Comparison of ENCODE assay signal across 12 mouse cellular contexts in genomic region chr1:25034161-25034560, GRCm38 (mm10).
DNase-seq lines count a peak whose midpoint lies in the region; ATAC-seq and TF ChIP-seq lines count a peak whose summit lies in the region.
"Had no signal": no experiment of that assay in that cellular context is flagged by ENCODE, and none has a peak within 500 bp of the region (broad histone marks: within the 10 kb centered on the region; RNA-seq: fewer than 3 reads in every experiment).

No protein-coding gene starts in this region.

- no peak for TF ChIP-seq POLR2A in lung, adult 2 months (IDR thresholded peaks at IDR 0.05; ENCODE audit: borderline replicate concordance, extremely low read depth, low read depth, low read length)

- peaks cover 11% of the 10 kb centered on the region for H3K4me1 ChIP-seq in hindbrain, embryonic 13.5 days (replicated peaks)
- H3K4me1 ChIP-seq in neural tube, embryonic 13.5 days (replicated peaks), result peaks cover 14% of the 10 kb centered on the region
- H3K4me1 ChIP-seq in lung, adult 2 months (ENCODE audit: control insufficient read depth, insufficient read depth, low read length), result no peaks in the 10 kb centered on the region
- H3K4me1 ChIP-seq: limb, embryonic 13.5 days; lung, embryonic 15.5 days had no signal

- peak overlapping the region; percentile 25; the same call in 1 of the 2 replicates for H3K4me2 ChIP-seq in hindbrain, embryonic 13.5 days
- no peak overlapping the region for H3K4me2 ChIP-seq in neural tube, embryonic 13.5 days
- H3K4me2 ChIP-seq: limb, embryonic 13.5 days; lung, embryonic 15.5 days had no signal

- DNase-seq in frontal cortex, postnatal 10 days (ENCODE audit: low spot score in 2 of 2), result no peak
- DNase-seq in cerebellum, adult 9-11 months, result peak; percentile 17
- no peak for DNase-seq in liver
- no peak for DNase-seq in lung, adult 2 months
- DNase-seq in heart, postnatal 4 days, result no peak
- DNase-seq: kidney, adult 11 months; thymus, postnatal 4 days had no signal

- no peak overlapping the region for H3K4me3 ChIP-seq in hindbrain, embryonic 13.5 days
- no peak overlapping the region for H3K4me3 ChIP-seq in neural tube, embryonic 13.5 days
- H3K4me3 ChIP-seq in lung, adult 2 months (replicated peaks; ENCODE audit: extremely low read depth, low read depth, low read length), result no peak overlapping the region
- H3K4me3 ChIP-seq: limb, embryonic 13.5 days; lung, embryonic 15.5 days had no signal

- WGBS in hindbrain, embryonic 13.5 days, result 61% methylated on average over 10 of the region's 10 CpGs
- 57% methylated on average over 10 of the region's 10 CpGs for WGBS in neural tube, embryonic 13.5 days
- 74% methylated on average over 10 of the region's 10 CpGs for WGBS in lung, adult 2 months

- no peaks in the 10 kb centered on the region for H3K27me3 ChIP-seq in hindbrain, embryonic 13.5 days
- H3K27me3 ChIP-seq in neural tube, embryonic 13.5 days, result no peaks in the 10 kb centered on the region; the same call in 1 of the 2 replicates
- H3K27me3 ChIP-seq: limb, embryonic 13.5 days; lung, embryonic 15.5 days had no signal

- H3K9ac ChIP-seq in hindbrain, embryonic 13.5 days, result no peak overlapping the region
- H3K9ac ChIP-seq in neural tube, embryonic 13.5 days, result no peak overlapping the region
- H3K9ac ChIP-seq: limb, embryonic 13.5 days; lung, embryonic 15.5 days had no signal

- no peak for TF ChIP-seq CTCF in lung, adult 2 months (IDR thresholded peaks at IDR 0.05; ENCODE audit: insufficient read depth, low read length)

- no peak overlapping the region for H3K27ac ChIP-seq in hindbrain, embryonic 13.5 days
- H3K27ac ChIP-seq in neural tube, embryonic 13.5 days (replicated peaks), result no peak overlapping the region
- H3K27ac ChIP-seq: limb, embryonic 13.5 days; lung, embryonic 15.5 days had no signal

- H3K36me3 ChIP-seq in hindbrain, embryonic 13.5 days, result no peaks in the 10 kb centered on the region
- no peaks in the 10 kb centered on the region for H3K36me3 ChIP-seq in neural tube, embryonic 13.5 days
- H3K36me3 ChIP-seq: limb, embryonic 13.5 days; lung, embryonic 15.5 days had no signal

- ATAC-seq in frontal cortex, adult (ENCODE audit: low TSS enrichment), result peak; percentile 52; the same call in 1 of the 2 replicates
- peak; percentile 69; the same call in 1 of the 2 replicates for ATAC-seq in hindbrain, embryonic 13.5 days (ENCODE audit: low FRiP score)
- peak; percentile 43; the same call in 1 of the 2 replicates for ATAC-seq in neural tube, embryonic 13.5 days (ENCODE audit: low read depth)

- no peaks in the 10 kb centered on the region for H3K9me3 ChIP-seq in hindbrain, embryonic 13.5 days
- H3K9me3 ChIP-seq in neural tube, embryonic 13.5 days, result no peaks in the 10 kb centered on the region
- H3K9me3 ChIP-seq: limb, embryonic 13.5 days; lung, embryonic 15.5 days had no signal
